Mouse (Mus musculus): ENCODE results near the gene Ttll12. TPM values are rescaled to one million over a fixed set of nuclear protein-coding genes. Genes with fewer than 3 reads are reported as not detected.

Ttll12 gene
- polyA plus RNA-seq, 2 experiments from 2014 or later: 12.2 to 14.2 TPM

Other genes with a start within 250 kb of the Ttll12 start
- 10 to 100 TPM; 11.3 to 13.7 TPM for gene Arfgap3, start 244.9 kb downstream of the Ttll12 start, polyA plus RNA-seq (2017; shearing (Covaris generic))
- 10 to 100 TPM; 21.2 to 24.9 TPM for gene Pacsin2, start 130.6 kb downstream of the Ttll12 start, polyA plus RNA-seq (2017; shearing (Covaris generic))
- gene Ttll1, start 84.3 kb downstream of the Ttll12 start, polyA plus RNA-seq (2017; shearing (Covaris generic)): 1 to 10 TPM; 8.4 to 9.8 TPM
- gene Bik, start 68.3 kb downstream of the Ttll12 start, polyA plus RNA-seq (2017; shearing (Covaris generic)): 1 to 10 TPM; 1.1 to 2.5 TPM
- gene Tspo, start 31.6 kb downstream of the Ttll12 start, polyA plus RNA-seq (2017; shearing (Covaris generic)): 100 to 1,000 TPM; 372 to 374 TPM
- 1 to 10 TPM; 3.3 to 3.4 TPM for gene Mcat, start 31.4 kb downstream of the Ttll12 start, polyA plus RNA-seq (2017; shearing (Covaris generic))
- gene Scube1, start 129.9 kb upstream of the Ttll12 start, polyA plus RNA-seq (2017; shearing (Covaris generic)): not detected
- gene Mpped1, start 184.3 kb upstream of the Ttll12 start, polyA plus RNA-seq (2017; shearing (Covaris generic)): not detected

Measured in activated CD4-positive, CD25-positive, alpha-beta regulatory T cell, adult 4 months (primary cell).